Mouse (Mus musculus): ENCODE results near the gene Man2c1.

The Man2c1 gene

GRCm38 (mm10) chr9:57130577-57131433 is at the start of gene Man2c1:
TSS of gene Man2c1 (plus strand) at chr9:57130690.
- DNase-seq = peak; percentile 95 to 98

- DNase-seq = no peak
Observed at GRCm38 (mm10) chr9:57082236-57082635, 48.3 kb upstream of the Man2c1 start.

GRCm38 (mm10) chr9:57117261-57117755 is 13.2 kb upstream of the Man2c1 start:
- DNase-seq = no peak

- no peak for DNase-seq
Observed at GRCm38 (mm10) chr9:57129641-57130040, 849 bp upstream of the Man2c1 start.

GRCm38 (mm10) chr9:57137246-57137645 is 6.8 kb downstream of the Man2c1 start:
- DNase-seq = no peak

GRCm38 (mm10) chr9:57137777-57138176 is 7.3 kb downstream of the Man2c1 start:
- DNase-seq = no peak

- no peak for DNase-seq
Observed at GRCm38 (mm10) chr9:57138507-57138906, 8.0 kb downstream of the Man2c1 start.

GRCm38 (mm10) chr9:57139110-57139509 is 8.6 kb downstream of the Man2c1 start:
- DNase-seq = no peak

- no peak for DNase-seq
Observed at GRCm38 (mm10) chr9:57139571-57139970, 9.1 kb downstream of the Man2c1 start.

GRCm38 (mm10) chr9:57141417-57142353 is 11.2 kb downstream of the Man2c1 start:
- no peak for DNase-seq

GRCm38 (mm10) chr9:57143212-57143611 is 12.7 kb downstream of the Man2c1 start:
- DNase-seq = no peak

GRCm38 (mm10) chr9:57144830-57145229 is 14.3 kb downstream of the Man2c1 start:
- DNase-seq = no peak

GRCm38 (mm10) chr9:57146451-57147066 is 16.1 kb downstream of the Man2c1 start:
- no peak for DNase-seq

GRCm38 (mm10) chr9:57147205-57148143 is 17.0 kb downstream of the Man2c1 start:
- no peak for DNase-seq

- peak; percentile 84 to 92 for DNase-seq
Observed at GRCm38 (mm10) chr9:57148144-57148878, 17.8 kb downstream of the Man2c1 start, which contains the start of gene Neil1. TSS of gene Neil1 (minus strand) at chr9:57148305.

GRCm38 (mm10) chr9:57149021-57149420 is 18.5 kb downstream of the Man2c1 start:
- DNase-seq = no peak

GRCm38 (mm10) chr9:57150192-57150591 is 19.7 kb downstream of the Man2c1 start:
- DNase-seq = no peak

GRCm38 (mm10) chr9:57152331-57152730 is 21.8 kb downstream of the Man2c1 start:
- DNase-seq = no peak

GRCm38 (mm10) chr9:57156383-57156782 is 25.9 kb downstream of the Man2c1 start:
- DNase-seq = no peak

- no peak for DNase-seq
Observed at GRCm38 (mm10) chr9:57156823-57157222, 26.3 kb downstream of the Man2c1 start.

- DNase-seq = no peak
Observed at GRCm38 (mm10) chr9:57157499-57157898, 27.0 kb downstream of the Man2c1 start.

All from cerebellum, adult 18-20 months (tissue).